Mouse (Mus musculus) ovary, postnatal 14 days (tissue): ENCODE measurements around the gene Pla1a.
A peak's percentile ranks its signal among the peaks of the same experiment; 100 is the strongest.

Source experiments
- DNase-seq: peaks from one replicate; pipeline ENCODE4 v3.0.0; 2022; ENCODE audit warnings: low spot score

The Pla1a gene

DNA sequence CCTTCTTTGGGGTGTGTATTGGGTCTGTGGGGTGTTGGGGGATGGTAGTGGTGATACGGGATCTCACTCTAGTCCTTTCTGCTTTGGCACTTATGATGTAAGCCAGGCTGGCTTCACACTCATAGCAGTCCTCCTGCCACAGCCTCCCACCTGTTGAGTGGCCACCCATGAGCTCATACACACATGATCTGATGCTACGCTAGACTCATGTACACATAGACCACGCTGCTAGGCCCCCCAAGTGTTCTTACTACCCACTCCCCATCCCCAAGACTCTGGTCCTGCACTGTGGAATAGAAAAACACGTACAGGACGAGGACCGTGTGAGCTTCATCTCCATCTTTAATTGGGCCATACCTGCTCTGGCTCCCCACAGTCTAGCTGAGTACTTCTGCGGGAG lies 63.9 kb downstream of the Pla1a start:
- DNase-seq: no peak

DNA sequence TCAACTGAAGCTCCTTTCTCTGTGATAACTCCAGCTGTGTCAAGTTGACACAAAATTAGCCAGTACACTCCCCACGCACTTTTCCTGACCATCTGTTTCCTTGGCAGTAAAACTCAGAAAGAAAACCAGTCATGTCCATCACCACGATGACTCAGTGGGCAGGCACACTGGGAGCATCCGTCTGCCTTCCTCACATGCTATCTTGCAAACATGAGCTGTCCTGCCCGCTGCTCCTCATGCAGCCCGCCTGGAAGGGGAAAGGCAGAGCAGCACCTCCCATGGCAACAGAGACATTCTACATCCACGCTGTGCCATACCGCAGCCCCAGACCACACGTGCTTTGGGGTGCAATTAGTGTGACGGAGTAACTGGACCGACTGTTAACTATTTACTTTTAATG lies 64.6 kb downstream of the Pla1a start:
- DNase-seq: no peak

GRCm38 (mm10) chr16:38366231-38366630 lies 66.7 kb downstream of the Pla1a start:
- DNase-seq: no peak

GRCm38 (mm10) chr16:38365390-38365789 lies 67.6 kb downstream of the Pla1a start:
- DNase-seq: no peak

GRCm38 (mm10) chr16:38363657-38364056 lies 69.3 kb downstream of the Pla1a start:
- no peak for DNase-seq

DNA sequence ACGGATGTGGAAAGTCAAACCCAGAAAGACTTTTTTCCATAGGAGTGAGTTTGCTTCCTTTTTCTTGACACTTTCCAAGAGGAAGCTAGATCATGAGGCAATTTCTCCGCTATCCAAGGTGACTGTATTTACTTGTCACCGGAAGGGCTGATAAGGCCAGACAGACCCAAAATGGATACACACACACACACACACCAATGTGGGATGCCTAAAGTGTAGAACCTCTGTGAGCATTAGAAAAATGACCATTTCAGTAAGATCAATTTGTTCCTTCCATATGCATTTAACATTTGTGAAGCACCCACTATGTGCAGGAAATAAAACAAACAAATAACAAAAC lies 69.7 kb downstream of the Pla1a start:
- DNase-seq: no peak

- no peak for DNase-seq
Measured at GRCm38 (mm10) chr16:38362493-38363255, 70.3 kb downstream of the Pla1a start.

DNA sequence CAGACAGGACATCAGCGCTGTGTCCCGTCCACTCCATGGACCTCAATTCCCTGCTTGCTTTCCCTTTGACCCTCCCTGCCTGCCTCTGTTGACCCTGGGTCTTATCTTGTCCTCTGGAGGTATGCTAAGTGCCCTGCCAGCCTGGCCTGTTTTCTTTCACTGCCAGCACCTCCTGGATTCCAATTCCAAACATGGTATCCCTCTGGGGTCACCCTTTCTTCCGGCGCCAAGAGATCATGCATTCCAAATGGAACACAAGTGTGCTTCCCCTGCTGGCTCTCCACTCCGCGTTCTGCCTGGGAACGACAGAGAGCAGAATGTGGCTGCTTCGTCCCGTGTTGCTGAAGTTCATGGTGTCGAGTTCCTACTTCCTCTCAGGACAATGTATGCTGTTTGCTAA lies 71.0 kb downstream of the Pla1a start, which contains the start of gene Popdc2:
Popdc2 (plus strand) TSS at position 277 of the 400 bp plus-strand sequence.
- DNase-seq: no peak

DNA sequence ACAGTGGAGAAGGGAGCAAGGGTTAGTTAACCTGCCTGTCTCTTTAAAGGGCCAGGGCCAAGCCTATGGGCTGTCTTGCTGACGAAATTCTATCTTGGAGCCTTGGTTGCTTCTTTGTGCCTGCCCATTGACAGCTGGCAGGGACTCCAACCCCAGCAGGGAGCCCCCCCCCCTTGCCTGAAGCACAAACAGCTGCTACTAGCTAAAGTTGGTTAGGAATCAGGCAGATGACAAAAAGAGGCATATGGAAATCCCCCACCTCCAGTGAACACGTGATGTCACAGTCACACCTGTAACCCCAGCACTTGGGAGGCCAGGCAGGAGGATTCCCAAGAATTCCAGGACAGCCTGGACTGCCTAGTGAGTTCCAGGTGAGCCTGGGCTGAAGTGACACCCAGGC lies 72.6 kb downstream of the Pla1a start:
- DNase-seq: no peak

DNA sequence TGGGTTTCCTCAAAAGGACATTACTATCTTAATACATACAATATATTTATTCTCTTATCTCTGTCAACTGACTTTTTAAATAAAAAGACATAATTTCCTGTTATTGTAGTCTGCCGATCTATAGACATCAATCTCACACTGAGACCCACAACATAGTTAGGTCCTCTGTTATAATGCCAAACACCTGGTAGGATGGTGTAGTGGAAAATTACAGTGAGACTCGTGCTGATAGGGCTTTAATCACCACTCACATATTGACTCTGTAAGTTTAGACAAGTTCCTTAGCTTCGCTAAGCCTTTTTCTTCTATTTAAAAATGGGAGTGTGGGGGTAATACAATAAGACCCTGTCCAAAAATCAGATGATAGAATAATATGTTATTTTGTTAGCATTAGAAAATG lies 73.1 kb downstream of the Pla1a start:
- no peak for DNase-seq

GRCm38 (mm10) chr16:38359241-38359640 lies 73.7 kb downstream of the Pla1a start:
- no peak for DNase-seq

GRCm38 (mm10) chr16:38358256-38358812 lies 74.6 kb downstream of the Pla1a start:
- no peak for DNase-seq

DNA sequence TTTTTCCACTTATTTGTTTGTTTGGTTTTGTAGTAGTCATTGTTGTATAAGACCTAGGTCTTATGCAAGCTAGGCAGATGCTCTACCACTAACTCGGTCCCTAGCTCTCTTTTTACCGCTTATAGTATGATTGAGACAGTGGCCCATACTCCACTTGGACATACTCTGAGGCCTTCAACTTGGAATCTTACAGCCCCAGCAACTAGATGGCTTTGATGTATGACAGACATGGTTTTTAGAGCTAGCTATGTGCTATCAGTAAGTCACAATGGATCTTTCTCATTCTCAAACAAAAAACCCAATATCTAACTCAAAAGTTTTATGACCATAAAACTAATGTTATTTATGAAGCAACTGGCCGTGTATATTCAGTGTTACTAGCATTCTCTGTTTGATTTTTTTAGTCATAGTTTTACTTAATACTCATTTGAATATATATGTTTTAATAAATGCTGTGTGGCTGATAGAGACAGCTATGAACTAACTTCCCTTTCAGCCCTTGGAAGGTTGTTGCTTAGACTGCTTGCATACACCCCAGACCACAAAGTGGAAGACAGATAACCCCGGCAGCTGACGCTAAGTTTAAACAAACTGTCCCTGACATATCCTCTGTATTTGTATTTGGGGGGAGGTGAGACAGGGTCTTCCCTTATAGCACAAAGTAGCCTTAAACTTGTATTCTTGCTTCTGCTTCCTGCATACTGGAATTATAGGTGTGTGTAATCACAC lies 78.6 kb downstream of the Pla1a start:
- no peak for DNase-seq

DNA sequence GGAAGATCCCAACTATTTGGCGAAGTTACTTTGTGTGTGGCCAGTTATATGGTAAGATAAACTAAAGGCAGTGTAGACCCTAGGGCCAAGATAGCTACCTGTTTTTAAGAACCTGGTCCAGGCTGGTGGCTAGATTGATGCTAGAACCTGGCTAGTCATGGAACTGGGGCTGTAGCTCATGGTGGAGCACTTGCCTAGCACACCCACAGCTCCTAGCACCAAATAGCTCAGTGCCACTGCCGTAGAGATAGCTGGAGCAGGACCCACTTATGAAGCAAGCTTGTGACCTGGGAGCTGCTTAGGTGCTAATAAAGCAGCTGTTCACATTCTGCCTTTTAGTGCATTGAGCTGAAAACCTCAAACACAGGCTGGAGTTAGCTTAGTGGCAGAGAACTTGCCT lies 79.3 kb downstream of the Pla1a start:
- DNase-seq: no peak

GRCm38 (mm10) chr16:38352851-38353250 lies 80.1 kb downstream of the Pla1a start:
- DNase-seq: no peak

GRCm38 (mm10) chr16:38352031-38352430 lies 80.9 kb downstream of the Pla1a start:
- DNase-seq: no peak

GRCm38 (mm10) chr16:38350939-38351338 lies 82.0 kb downstream of the Pla1a start:
- DNase-seq: no peak

DNA sequence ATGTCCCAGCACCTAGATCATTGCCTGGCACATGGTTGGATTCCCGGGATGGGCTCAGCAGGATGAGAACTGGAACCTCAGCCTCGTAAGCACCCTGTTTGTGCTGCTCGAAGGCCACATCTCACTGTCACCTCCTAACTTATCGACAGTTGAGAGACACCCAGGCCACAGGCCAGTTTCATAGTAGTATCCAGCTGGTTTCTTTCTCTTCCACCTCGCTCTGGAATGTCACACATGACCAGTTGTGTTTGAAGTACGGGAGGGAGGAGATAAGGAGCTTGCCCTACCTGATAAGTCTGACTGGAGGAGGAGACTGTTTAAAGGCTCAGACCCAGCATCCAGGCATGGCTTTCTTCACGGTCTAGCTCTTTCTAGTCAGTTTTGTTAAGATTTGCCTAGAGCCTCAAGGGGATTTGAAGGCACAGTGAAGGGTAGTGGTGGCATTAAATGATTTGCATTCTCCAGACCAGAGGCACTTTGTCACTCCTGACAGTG lies 82.5 kb downstream of the Pla1a start:
- DNase-seq: no peak

DNA sequence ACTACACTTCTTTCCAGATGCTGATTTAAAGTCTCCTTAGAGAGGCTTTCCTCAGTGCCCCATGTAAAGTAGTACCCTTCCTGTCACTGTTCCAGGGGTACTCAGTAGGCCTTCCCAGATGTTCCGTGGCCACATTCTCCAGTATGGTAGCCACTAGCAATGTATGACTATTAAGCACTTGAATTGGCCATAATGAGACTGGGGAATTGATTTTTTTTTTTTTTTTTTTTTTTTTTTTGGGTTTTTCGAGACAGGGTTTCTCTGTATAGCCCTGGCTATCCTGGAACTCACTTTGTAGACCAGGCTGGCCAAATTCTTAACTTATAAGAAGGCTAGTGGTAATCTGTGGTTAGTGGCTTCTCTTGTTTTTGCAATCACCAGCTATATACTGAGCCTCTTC lies 83.1 kb downstream of the Pla1a start:
- no peak for DNase-seq

DNA sequence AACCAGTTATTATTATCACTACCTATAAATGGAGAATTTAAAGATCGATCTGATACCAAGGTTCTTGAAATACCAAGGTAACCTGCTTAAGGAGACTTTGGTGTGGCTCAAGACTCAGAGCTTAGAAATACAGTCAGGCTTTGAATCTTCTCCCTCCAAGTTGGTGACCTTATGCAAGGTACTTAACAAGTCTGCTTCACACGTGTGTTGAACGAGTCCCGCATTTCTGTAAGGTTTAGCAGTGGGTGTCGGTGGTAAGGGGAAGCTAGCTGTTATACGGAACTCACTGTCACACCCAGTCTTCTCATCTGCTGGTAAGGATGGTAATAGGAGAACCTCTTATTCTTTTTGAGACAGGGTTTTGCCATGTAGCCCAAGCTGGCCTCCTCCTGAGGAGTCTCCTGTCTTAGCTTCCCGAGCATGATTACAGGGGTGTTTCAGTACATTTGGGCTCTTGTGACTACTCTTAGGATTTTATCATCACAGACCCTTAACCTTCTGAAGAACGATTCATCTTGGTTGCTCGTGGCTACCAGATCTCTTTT lies 84.7 kb downstream of the Pla1a start:
- no peak for DNase-seq

DNA sequence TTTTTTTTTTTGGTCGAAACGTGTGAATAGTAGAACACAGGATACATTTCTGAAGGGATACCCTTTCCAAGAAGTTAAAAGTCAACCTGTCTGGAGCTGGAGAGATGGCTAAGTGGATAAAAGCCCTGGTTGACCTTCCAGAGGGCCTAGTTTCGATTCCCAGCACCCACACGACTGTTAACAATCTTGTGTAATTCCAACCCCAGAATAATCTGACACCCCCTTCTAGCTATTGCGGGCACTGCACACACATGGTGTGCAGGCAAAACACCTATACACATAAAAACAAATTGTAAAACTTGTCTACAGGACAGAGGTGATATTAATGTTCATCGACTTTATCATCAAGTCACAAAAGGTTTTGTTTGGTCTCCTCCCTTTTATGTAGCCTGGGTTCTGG lies 85.4 kb downstream of the Pla1a start:
- no peak for DNase-seq

DNA sequence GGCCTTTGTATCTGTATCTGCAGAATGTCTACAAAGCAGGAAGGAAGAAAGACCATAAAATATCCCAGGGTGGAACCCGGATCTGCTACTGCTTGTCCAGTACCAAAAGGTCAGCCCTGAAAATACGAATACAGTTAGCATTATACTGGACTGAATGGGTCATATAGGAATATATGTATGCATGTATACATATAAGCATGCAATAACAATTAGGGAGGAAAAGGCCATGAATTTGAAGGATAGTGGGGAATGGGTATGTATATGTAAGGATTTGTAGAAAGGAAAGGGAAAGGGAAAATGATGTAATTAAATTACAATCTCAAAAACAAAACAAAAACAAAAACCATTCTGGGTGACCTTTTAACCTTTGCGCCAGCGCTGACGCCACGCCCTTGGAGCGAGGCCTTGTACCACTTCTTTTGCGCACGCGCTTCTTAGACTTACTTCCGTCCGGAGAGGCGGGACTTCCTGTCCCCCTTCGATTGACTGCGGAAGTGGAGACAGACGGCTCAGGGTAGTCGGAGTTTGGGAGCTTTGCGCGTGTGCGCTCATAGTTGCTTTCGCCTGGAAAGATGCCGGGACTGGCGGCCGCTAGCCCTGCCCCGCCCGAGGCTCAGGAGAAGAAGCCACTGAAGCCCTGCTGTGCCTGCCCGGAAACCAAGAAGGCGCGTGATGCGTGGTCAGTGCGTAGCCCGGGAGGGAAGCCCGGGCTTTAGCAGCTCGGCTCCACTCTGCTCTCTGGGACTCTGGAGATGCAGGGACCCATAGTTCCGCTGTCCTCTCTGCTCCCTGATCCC lies 86.2 kb downstream of the Pla1a start, which contains the start of the genes Cox17 and Gm21987:
Cox17 (plus strand) TSS at position 463 of the 797 bp plus-strand sequence.
Gm21987 (plus strand) TSS at position 512 of the 797 bp plus-strand sequence.
- DNase-seq: peak; percentile 80
